Mouse (Mus musculus) cortical plate, adult 2 months (tissue): ENCODE measurements around the gene Sh3d21. TPM values are rescaled to one million over a fixed set of nuclear protein-coding genes. Genes with fewer than 3 reads are reported as not detected.

Experiments used
- H3K27ac ChIP-seq: fragments of 200-500 bp; 2 replicates; pipeline ENCODE4 v1.5.1; 2012; ENCODE audit warnings: low read length, control low read depth, inconsistent platforms; ENCODE audit not compliant: insufficient read depth
- H3K4me1 ChIP-seq: fragments of 200-500 bp; 2 replicates; pipeline ENCODE4 v1.6.1; 2011; ENCODE audit warnings: low read length; ENCODE audit not compliant: control insufficient read depth, insufficient read depth
- H3K4me3 ChIP-seq: fragments of 200-500 bp; 2 replicates; pipeline ENCODE4 v1.5.1; 2011; ENCODE audit warnings: mild to moderate bottlenecking, low read length, control low read depth; ENCODE audit not compliant: insufficient read depth
- CTCF ChIP-seq: fragments of 200-500 bp; IDR thresholded peaks from 2 replicates; pipeline ENCODE4 v1.5.1; 2011; ENCODE audit warnings: mild to moderate bottlenecking, control low read depth, low read length; ENCODE audit not compliant: insufficient read depth; ENCODE audit errors: extremely low read depth
- POLR2A ChIP-seq: fragments of 200-500 bp; IDR thresholded peaks from 2 replicates; pipeline ENCODE4 v1.6.1; 2011; ENCODE audit warnings: mild to moderate bottlenecking, low read length, control low read depth; ENCODE audit not compliant: insufficient read depth; ENCODE audit errors: extremely low read depth
- polyA plus RNA-seq: library from polyadenylated mRNA; depleted of rRNA; stranded (reverse); fragments of >200 nt; gene quantifications from 2 replicates; pipeline ENCODE4 v1.2.3, GENCODE M21; 2012

The Sh3d21 gene
- polyA plus RNA-seq, 1 experiment, result 1.1 TPM

DNA sequence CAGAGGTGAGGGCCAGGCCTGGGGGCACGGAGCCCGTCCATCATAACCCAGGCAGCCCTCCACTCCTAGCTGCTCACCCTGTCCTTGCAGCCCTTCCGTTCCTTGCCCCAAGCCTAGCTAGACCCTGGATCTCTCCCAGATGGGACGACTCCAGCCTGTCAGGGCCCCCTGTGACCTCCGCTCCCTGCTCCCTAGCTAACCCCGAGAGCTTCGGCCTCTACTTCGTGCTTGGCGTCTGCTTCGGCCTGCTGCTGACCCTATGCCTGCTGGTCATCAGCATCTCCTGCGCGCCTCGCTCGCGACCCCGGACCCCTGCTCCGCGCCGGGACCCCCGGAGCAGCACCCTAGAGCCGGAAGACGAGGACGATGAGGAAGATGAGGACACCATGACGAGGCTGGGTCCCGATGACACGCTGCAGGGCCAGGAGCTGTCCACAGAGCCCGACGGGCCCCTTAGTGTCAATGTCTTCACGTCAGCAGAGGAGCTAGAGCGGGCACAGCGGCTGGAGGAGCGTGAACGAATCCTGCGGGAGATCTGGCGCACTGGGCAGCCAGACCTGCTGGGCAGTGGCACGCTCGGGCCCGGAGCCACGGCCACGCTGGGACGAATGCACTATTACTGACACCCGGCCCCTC lies 14.1 kb downstream of the Sh3d21 start:
- H3K27ac ChIP-seq, result no peak overlapping the region
- H3K4me1 ChIP-seq, result peaks cover 2% of the 10 kb centered on the region; the same call in 1 of the 2 replicates
- peak overlapping the region; percentile 33 for H3K4me3 ChIP-seq
- TF ChIP-seq POLR2A (no peak), CTCF (no peak)

DNA sequence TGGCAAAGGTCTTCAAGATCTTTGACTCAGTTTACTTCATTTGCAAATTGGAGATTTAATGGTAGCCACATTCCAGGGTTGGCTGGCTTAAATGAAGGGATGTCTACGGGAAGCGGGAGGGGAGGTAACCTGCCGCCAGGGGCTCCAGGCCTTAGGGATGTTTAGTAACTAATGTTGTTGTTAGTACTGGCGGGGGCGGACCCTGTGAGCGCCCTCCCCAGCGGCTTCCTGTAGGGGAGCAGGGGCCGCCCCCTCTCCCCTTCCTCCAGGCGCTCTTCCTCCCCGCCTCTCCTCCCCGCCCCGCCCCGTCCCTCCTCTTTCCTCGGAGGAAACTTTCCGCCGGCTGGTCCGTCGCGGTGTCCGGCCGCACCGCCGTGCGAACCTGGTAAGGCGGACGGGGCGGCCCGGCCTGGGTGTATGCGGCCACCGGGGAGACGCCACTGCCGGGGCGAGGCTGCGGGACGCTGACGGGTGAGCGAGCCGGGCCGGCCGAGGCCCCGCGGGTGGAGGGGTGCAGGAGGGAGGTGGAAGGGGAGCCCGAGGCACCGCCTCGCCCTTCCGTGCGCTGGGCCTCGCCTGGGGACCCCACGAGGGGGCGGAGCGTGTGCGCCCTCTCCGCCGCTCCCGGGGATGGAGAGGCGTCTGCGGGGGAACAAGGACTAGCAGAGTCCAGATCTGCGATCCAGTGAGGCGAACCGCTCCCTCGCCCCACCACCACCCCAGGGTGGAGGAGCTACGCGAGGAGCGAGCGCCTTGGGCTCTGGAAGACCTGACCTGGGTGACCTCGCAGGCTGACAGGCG lies 14.9 kb downstream of the Sh3d21 start:
- TF ChIP-seq CTCF, result no peak
- no peak for TF ChIP-seq POLR2A
- Histone ChIP-seq H3K4me1 (peaks cover 2% of the 10 kb centered on the region; the same call in 1 of the 2 replicates), H3K27ac (0 out of 2 replicates have a peak overlapping the region, but pooled peaks have one; percentile 67), H3K4me3 (peak overlapping the region; percentile 33)

DNA sequence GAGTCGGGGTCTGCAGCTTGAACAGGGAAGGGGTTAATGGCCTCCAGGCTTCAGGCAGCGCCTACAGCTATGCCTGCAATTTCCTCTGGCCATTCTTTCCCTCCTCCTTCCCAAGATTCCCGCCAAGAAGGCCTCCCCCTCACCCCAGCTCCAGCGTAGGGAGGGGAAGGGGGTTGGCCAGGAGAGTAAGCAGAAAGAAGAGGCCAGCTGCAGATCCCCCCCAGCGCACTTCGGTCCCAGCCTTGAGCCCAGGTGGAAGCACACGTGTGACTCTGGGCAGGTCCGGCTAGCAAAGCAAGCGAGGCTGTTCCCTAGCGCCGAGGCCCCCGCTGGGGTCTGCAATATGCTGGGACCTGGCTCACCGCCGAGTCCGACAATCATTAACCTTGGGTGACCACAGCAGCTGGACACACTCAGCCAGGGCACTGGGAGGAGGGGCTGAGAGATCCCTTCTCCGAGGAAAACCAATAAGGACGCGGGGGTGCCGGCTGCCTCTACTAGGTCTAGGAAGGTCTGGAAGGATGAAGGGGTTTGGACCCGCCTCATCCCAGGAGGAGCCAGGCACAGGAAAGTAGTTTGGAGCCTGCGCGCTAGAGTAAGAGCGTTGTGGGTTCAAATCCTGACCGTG lies 15.6 kb downstream of the Sh3d21 start, which contains the start of gene Eva1b:
Eva1b (plus strand) TSS at position 212 of the 628 bp plus-strand sequence.
- Histone ChIP-seq H3K4me1 (peaks cover 2% of the 10 kb centered on the region; the same call in 1 of the 2 replicates), H3K4me3 (peak within 1 kb of the TSS; percentile 33), H3K27ac (0 out of 2 replicates have a peak within 1 kb of the TSS, but pooled peaks have one; percentile 67)
- TF ChIP-seq POLR2A (no peak), CTCF (no peak)

DNA sequence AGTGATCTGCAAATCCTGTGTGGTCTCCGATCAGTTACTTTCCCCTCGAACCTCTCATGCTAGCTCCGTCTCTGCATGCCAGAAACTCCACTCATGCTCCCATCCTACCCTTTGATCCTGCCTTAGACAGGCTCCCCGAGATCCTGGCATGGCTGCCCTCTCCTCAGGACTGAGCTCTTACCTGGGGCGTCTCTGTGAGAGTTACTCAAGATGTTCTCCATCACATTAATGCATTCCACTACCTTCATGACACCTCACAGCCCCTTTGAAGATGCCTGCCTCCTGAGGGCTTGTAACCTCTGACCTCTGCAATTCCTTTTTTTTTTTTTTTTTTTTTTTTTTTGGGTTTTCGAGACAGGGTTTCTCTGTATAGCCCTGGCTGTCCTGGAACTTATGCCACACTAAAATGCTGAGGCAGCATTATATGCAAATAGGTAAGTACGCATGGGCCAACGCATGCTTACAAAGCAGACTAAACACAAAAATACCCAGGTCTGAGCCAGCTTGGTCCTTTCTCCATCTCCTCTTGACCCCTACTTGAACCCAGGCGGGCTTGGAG lies 16.2 kb downstream of the Sh3d21 start:
- H3K4me3 ChIP-seq, result no peak overlapping the region
- no peak for TF ChIP-seq POLR2A
- no peak for TF ChIP-seq CTCF
- H3K27ac ChIP-seq, result no peak overlapping the region
- peaks cover 2% of the 10 kb centered on the region; the same call in 1 of the 2 replicates for H3K4me1 ChIP-seq

DNA sequence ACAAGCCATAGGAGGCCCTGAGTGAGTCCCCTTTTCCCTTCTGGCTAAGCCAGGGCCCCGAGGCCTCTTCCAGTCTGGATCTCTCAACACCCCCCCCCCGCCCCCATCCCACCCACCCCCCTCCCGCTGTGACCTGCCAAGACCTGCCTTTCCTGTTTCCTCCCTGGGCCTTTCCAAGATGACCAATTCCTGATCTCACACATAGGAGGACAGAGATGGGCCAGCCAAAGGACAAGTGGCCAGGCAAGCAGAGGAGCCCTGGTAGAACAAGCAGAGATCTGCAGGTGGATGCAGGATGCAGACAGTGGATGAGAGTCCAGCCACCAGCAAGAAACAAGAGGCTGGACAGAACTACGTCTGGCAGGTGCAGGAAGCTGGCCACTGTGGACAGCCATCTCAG lies 17.9 kb downstream of the Sh3d21 start:
- Histone ChIP-seq H3K27ac (no peak overlapping the region), H3K4me3 (no peak overlapping the region), H3K4me1 (peaks cover 2% of the 10 kb centered on the region; the same call in 1 of the 2 replicates)
- TF ChIP-seq CTCF, result no peak
- no peak for TF ChIP-seq POLR2A

DNA sequence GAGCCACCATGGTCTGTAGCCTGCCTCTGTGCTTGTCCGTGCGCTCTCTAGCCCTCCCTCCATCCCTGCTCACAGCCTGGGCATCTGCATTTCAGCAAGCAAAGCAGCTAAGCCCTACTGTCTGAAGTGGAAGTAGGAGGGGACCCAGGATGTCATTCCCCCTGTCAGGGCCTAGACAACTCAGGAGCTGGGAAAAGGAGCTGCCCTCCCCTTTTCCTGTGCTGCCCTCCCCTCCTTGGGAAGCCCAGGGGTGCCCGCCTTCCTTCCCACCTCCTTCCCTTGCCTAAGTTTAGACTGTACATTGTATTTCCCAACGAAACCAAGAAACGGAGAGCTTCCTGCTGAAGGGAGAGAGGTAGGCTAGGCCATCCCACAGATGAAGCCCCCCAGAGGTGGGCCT lies 22.3 kb downstream of the Sh3d21 start:
- Histone ChIP-seq H3K4me1 (no peaks in the 10 kb centered on the region), H3K4me3 (no peak overlapping the region), H3K27ac (no peak overlapping the region)
- TF ChIP-seq CTCF, result no peak
- TF ChIP-seq POLR2A, result no peak

DNA sequence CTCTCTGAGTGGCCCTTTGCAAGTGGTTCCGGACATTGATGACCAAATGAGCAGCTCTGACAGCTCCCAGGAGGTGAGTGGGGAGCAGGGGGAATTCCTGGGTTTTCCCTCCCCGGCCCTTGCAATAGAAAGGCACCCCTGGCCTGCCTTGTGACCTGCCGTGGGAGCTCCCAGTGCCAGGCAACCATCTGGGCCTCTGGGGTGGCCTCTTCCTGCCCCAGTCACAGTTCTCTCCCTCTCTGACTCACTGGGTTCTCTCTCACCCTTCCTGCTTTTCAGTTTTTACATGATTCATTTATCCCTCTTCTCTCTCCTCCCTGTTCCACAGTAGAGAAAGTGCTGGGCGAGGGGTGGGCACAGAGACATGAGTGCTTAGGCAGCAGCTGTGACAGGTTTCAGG lies 25.5 kb downstream of the Sh3d21 start:
- no peak for TF ChIP-seq CTCF
- no peak for TF ChIP-seq POLR2A
- H3K4me1 ChIP-seq, result no peaks in the 10 kb centered on the region
- no peak overlapping the region for H3K27ac ChIP-seq

DNA sequence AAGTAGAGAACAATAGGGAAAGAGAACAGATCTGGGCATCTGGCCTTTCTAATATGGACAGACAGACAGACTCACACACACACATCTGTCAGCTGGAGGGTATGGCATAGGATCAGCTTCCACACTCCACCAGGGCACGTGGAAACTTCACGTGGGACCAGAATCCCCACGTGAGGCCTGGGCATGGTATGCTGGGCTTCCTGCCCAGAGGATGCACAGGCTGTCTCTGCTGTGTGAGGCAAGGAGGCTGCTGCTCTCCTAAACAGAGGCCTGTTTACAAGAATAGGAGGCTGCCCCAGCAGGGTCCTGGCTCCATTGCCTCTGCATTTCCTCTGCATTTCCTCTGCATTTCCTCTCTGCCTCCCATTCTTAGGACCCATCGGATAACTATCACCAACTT lies 28.7 kb downstream of the Sh3d21 start:
- Histone ChIP-seq H3K4me3 (no peak overlapping the region), H3K4me1 (peaks cover 8% of the 10 kb centered on the region), H3K27ac (no peak overlapping the region)
- TF ChIP-seq CTCF, result no peak
- no peak for TF ChIP-seq POLR2A

More for the DNA sequence above, 25.5 kb downstream of the Sh3d21 start:
- H3K4me3 ChIP-seq, result no peak overlapping the region

DNA sequence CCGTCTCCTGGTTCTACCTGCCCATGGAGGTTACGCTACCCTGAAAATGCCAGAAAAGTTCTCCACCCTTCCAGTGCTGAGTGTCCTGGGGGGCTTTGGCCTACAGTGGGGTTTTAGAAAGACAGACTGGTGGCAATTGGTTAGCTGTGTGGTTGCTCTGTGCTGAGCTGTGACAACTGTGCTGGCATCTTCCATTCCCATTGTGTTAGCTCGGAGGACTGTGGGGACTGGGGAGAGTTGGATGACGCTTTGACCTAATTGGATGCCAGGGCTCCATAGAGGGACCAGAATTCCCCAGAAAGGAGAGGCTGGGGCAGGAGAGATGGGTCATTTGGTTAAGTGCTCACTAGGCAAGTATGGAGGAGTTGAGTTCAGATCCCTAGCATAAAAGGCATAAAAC lies 29.1 kb downstream of the Sh3d21 start:
- Histone ChIP-seq H3K4me3 (no peak overlapping the region), H3K4me1 (peaks cover 8% of the 10 kb centered on the region), H3K27ac (no peak overlapping the region)
- TF ChIP-seq POLR2A (no peak), CTCF (no peak)
